Mouse (Mus musculus): Measurements from ENCODE around the gene Ajm1. TPM values are rescaled to one million over a fixed set of nuclear protein-coding genes. Genes with fewer than 3 reads are reported as not detected.
"Not testable (repeated sequence)": the region's sequence is repeated elsewhere in the genome, so short reads cannot be mapped to it uniquely, and the experiment has no call there.

Ajm1 gene
- polyA plus RNA-seq, 1 experiment from 2014 or later: 0.27 TPM

GRCm38 (mm10) chr2:25560551-25560950 lies 21.0 kb downstream of the Ajm1 start:
- no peak for ATAC-seq (ENCODE audit: extremely low read depth, insufficient number of reproducible peaks, low FRiP score, low TSS enrichment)
- Histone ChIP-seq H3K9ac (no peak overlapping the region), H3K36me3 (peaks cover 57% of the 10 kb centered on the region), H3K4me1 (peaks cover 25% of the 10 kb centered on the region), H3K27ac (replicated peaks) (no peak overlapping the region), H3K9me3 (no peaks in the 10 kb centered on the region), H3K27me3 (replicated peaks) (no peaks in the 10 kb centered on the region), H3K4me3 (no peak overlapping the region), H3K4me2 (no peak overlapping the region)
- 81% methylated on average over 8 of the region's 8 CpGs for WGBS

GRCm38 (mm10) chr2:25558774-25559173 lies 22.8 kb downstream of the Ajm1 start:
- H3K4me3 ChIP-seq: peak overlapping the region; percentile 99
- no peak overlapping the region for H3K27ac ChIP-seq (replicated peaks)
- WGBS: 77% methylated on average over 6 of the region's 6 CpGs
- H3K27me3 ChIP-seq (replicated peaks): no peaks in the 10 kb centered on the region
- no peak for ATAC-seq (ENCODE audit: extremely low read depth, insufficient number of reproducible peaks, low FRiP score, low TSS enrichment)
- H3K36me3 ChIP-seq: peaks cover 39% of the 10 kb centered on the region
- H3K9me3 ChIP-seq: no peaks in the 10 kb centered on the region
- peaks cover 25% of the 10 kb centered on the region for H3K4me1 ChIP-seq
- H3K9ac ChIP-seq: peak overlapping the region; percentile 99
- peak overlapping the region; percentile 86 for H3K4me2 ChIP-seq

- WGBS: 1% methylated on average over 24 of the region's 24 CpGs
- ATAC-seq (ENCODE audit: extremely low read depth, insufficient number of reproducible peaks, low FRiP score, low TSS enrichment): no peak; the same call in 1 of the 2 replicates
- peak overlapping the region; percentile 80 for H3K27ac ChIP-seq (replicated peaks)
Measured at GRCm38 (mm10) chr2:25557964-25558360, 23.6 kb downstream of the Ajm1 start.

GRCm38 (mm10) chr2:25557221-25557963 lies 24.2 kb downstream of the Ajm1 start, which contains the start of gene Edf1:
Edf1 (plus strand) TSS chr2:25557847.
- peak within 1 kb of the TSS; percentile 84 for H3K27ac ChIP-seq (replicated peaks)
- peak within 1 kb of the TSS; percentile 99 for H3K4me3 ChIP-seq
- H3K4me2 ChIP-seq: peak within 1 kb of the TSS; percentile 86
- H3K36me3 ChIP-seq: peaks cover 26% of the 10 kb centered on the region
- H3K4me1 ChIP-seq: peaks cover 25% of the 10 kb centered on the region
- no peaks in the 10 kb centered on the region for H3K27me3 ChIP-seq (replicated peaks)
- 1% methylated on average over 61 of the region's 61 CpGs for WGBS
- peak within 1 kb of the TSS; percentile 99 for H3K9ac ChIP-seq
- no peaks in the 10 kb centered on the region for H3K9me3 ChIP-seq
- peak; percentile 96 for ATAC-seq (ENCODE audit: extremely low read depth, insufficient number of reproducible peaks, low FRiP score, low TSS enrichment)

More at GRCm38 (mm10) chr2:25557964-25558360, 23.6 kb downstream of the Ajm1 start:
- H3K9me3 ChIP-seq: no peaks in the 10 kb centered on the region
- H3K4me1 ChIP-seq: peaks cover 25% of the 10 kb centered on the region
- H3K9ac ChIP-seq: peak overlapping the region; percentile 99
- peak overlapping the region; percentile 86 for H3K4me2 ChIP-seq
- H3K36me3 ChIP-seq: peaks cover 31% of the 10 kb centered on the region
- peak overlapping the region; percentile 99 for H3K4me3 ChIP-seq
- no peaks in the 10 kb centered on the region for H3K27me3 ChIP-seq (replicated peaks)

GRCm38 (mm10) chr2:25556296-25556695 lies 25.3 kb downstream of the Ajm1 start:
- H3K4me3 ChIP-seq: peak overlapping the region; percentile 99
- no peaks in the 10 kb centered on the region for H3K9me3 ChIP-seq
- 59% methylated on average over 1 of the region's 1 CpGs for WGBS
- peaks cover 25% of the 10 kb centered on the region for H3K4me1 ChIP-seq
- no peaks in the 10 kb centered on the region for H3K27me3 ChIP-seq (replicated peaks)
- no peak overlapping the region for H3K27ac ChIP-seq (replicated peaks)
- no peak for ATAC-seq (ENCODE audit: extremely low read depth, insufficient number of reproducible peaks, low FRiP score, low TSS enrichment)
- no peak overlapping the region for H3K4me2 ChIP-seq
- H3K9ac ChIP-seq: no peak overlapping the region
- peaks cover 15% of the 10 kb centered on the region for H3K36me3 ChIP-seq

GRCm38 (mm10) chr2:25555479-25555878 lies 26.1 kb downstream of the Ajm1 start:
- peaks cover 25% of the 10 kb centered on the region for H3K4me1 ChIP-seq
- not testable (repeated sequence) for ATAC-seq (ENCODE audit: extremely low read depth, insufficient number of reproducible peaks, low FRiP score, low TSS enrichment); H3K4me2 ChIP-seq; H3K9ac ChIP-seq; H3K9me3 ChIP-seq; H3K27me3 ChIP-seq (replicated peaks); H3K27ac ChIP-seq (replicated peaks); H3K4me3 ChIP-seq; H3K36me3 ChIP-seq
- 49% methylated on average over 2 of the region's 2 CpGs for WGBS

- 71% methylated on average over 4 of the region's 4 CpGs for WGBS
- not testable (repeated sequence) for H3K9ac ChIP-seq; H3K27me3 ChIP-seq (replicated peaks); H3K4me2 ChIP-seq; H3K27ac ChIP-seq (replicated peaks); H3K4me3 ChIP-seq; H3K9me3 ChIP-seq; H3K36me3 ChIP-seq; ATAC-seq (ENCODE audit: extremely low read depth, insufficient number of reproducible peaks, low FRiP score, low TSS enrichment)
- peaks cover 12% of the 10 kb centered on the region for H3K4me1 ChIP-seq
Measured at GRCm38 (mm10) chr2:25553171-25553786, 28.3 kb downstream of the Ajm1 start.

GRCm38 (mm10) chr2:25551186-25551585 lies 30.4 kb downstream of the Ajm1 start:
- WGBS: 22% methylated on average over 5 of the region's 5 CpGs
- H3K27me3 ChIP-seq (replicated peaks): no peaks in the 10 kb centered on the region; the same call in 1 of the 2 replicates
- no peak overlapping the region for H3K4me3 ChIP-seq
- no peak overlapping the region for H3K27ac ChIP-seq (replicated peaks)
- H3K4me1 ChIP-seq: peaks cover 5% of the 10 kb centered on the region
- H3K9ac ChIP-seq: no peak overlapping the region
- no peaks in the 10 kb centered on the region for H3K36me3 ChIP-seq
- H3K9me3 ChIP-seq: no peaks in the 10 kb centered on the region
- no peak overlapping the region for H3K4me2 ChIP-seq
- no peak for ATAC-seq (ENCODE audit: extremely low read depth, insufficient number of reproducible peaks, low FRiP score, low TSS enrichment)

- Histone ChIP-seq H3K4me1 (peaks cover 17% of the 10 kb centered on the region), H3K4me2 (no peak overlapping the region), H3K9ac (no peak overlapping the region), H3K27me3 (replicated peaks) (no peaks in the 10 kb centered on the region; the same call in 1 of the 2 replicates), H3K36me3 (peaks cover 10% of the 10 kb centered on the region; the same call in 1 of the 2 replicates), H3K27ac (replicated peaks) (no peak overlapping the region), H3K4me3 (no peak overlapping the region), H3K9me3 (no peaks in the 10 kb centered on the region)
- WGBS: 59% methylated on average over 9 of the region's 9 CpGs
- ATAC-seq (ENCODE audit: extremely low read depth, insufficient number of reproducible peaks, low FRiP score, low TSS enrichment): no peak
Measured at GRCm38 (mm10) chr2:25549021-25549991, 32.3 kb downstream of the Ajm1 start.

GRCm38 (mm10) chr2:25546811-25547491 lies 34.6 kb downstream of the Ajm1 start, which contains the start of gene Traf2:
Traf2 (minus strand) TSS chr2:25546940.
- H3K36me3 ChIP-seq: peaks cover 10% of the 10 kb centered on the region; the same call in 1 of the 2 replicates
- 3% methylated on average over 46 of the region's 48 CpGs for WGBS
- peak; percentile 99 for ATAC-seq (ENCODE audit: extremely low read depth, insufficient number of reproducible peaks, low FRiP score, low TSS enrichment)

More at GRCm38 (mm10) chr2:25546811-25547491, 34.6 kb downstream of the Ajm1 start, which contains the start of gene Traf2:
- Histone ChIP-seq H3K27me3 (replicated peaks) (no peaks in the 10 kb centered on the region; the same call in 1 of the 2 replicates), H3K4me1 (peaks cover 19% of the 10 kb centered on the region), H3K4me2 (peak within 1 kb of the TSS; percentile 88), H3K27ac (replicated peaks) (peak within 1 kb of the TSS; percentile 79), H3K9ac (peak within 1 kb of the TSS; percentile 93), H3K4me3 (peak within 1 kb of the TSS; percentile 84), H3K9me3 (no peaks in the 10 kb centered on the region)
